Comparison of ENCODE assay signal across 11 mouse cellular contexts in the genomic region with DNA sequence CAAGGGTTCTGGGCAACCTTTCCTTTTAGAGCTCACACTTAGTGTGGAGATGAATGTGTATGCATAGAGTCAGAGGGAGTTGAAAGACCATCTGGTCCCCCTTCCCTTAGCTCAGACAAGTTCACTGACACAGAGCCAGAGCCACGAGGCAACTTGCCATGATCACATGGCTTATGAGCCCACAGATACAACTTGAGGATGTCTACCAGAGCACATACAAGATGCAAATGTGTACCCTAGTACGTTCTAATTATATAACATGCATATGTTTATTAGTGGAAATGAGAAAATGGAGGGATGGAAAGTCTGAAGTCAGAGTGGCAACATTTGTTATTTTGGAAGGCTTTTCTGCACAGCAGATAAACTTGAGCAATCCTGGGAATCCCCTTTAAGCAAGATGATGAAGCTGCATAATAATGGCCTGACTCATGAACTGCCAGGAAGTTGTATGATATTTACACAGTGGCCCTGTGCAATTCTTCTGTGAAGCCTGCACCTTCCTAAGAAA.
A peak's percentile ranks its signal among the peaks of the same experiment; 100 is the strongest.
DNase-seq lines count a peak whose midpoint lies in the region; ATAC-seq and TF ChIP-seq lines count a peak whose summit lies in the region.
"Had no signal": no experiment of that assay in that cellular context is flagged by ENCODE, and none has a peak within 500 bp of the region (broad histone marks: within the 10 kb centered on the region; RNA-seq: fewer than 3 reads in every experiment).

No protein-coding gene starts in this region.

- H3K9ac ChIP-seq in liver, adult 2 months (ENCODE audit: low read depth, low read length), result no peak overlapping the region
- H3K9ac ChIP-seq: embryonic facial prominence, embryonic 15.5 days; hindbrain, embryonic 14.5 days; limb, embryonic 13.5 days had no signal

- H3K4me3 ChIP-seq in liver, adult 2 months (ENCODE audit: insufficient read depth, low read depth, low read length), result no peak overlapping the region
- H3K4me3 ChIP-seq: embryonic facial prominence, embryonic 15.5 days; limb, embryonic 13.5 days had no signal

- H3K27me3 ChIP-seq in liver, adult 2 months (ENCODE audit: control insufficient read depth, insufficient read depth, low read length), result no peaks in the 10 kb centered on the region
- H3K27me3 ChIP-seq: embryonic facial prominence, embryonic 15.5 days; limb, embryonic 13.5 days had no signal

- no peaks in the 10 kb centered on the region for H3K79me2 ChIP-seq in liver, adult 2 months (ENCODE audit: control insufficient read depth, insufficient read depth, low read length)

- no peaks in the 10 kb centered on the region for H3K36me3 ChIP-seq in liver, adult 2 months (ENCODE audit: control insufficient read depth, insufficient read depth, low read length)
- H3K36me3 ChIP-seq: embryonic facial prominence, embryonic 15.5 days; limb, embryonic 13.5 days had no signal

- 0 out of 2 replicates have a peak overlapping the region, but pooled peaks have one; percentile 26 for H3K27ac ChIP-seq in liver, adult 2 months (replicated peaks; ENCODE audit: insufficient read depth, low read depth, low read length)
- H3K27ac ChIP-seq: embryonic facial prominence, embryonic 15.5 days; hindbrain, embryonic 14.5 days; limb, embryonic 13.5 days had no signal

- DNase-seq in liver, adult 2 months (ENCODE audit: extremely low read depth, low read depth, low spot score), result peak; percentile 20
- DNase-seq in liver, result no peak
- DNase-seq in Muller cell, postnatal 12 days (ENCODE audit: inconsistent ontology term), result peak; percentile 82
- no peak for DNase-seq in testis, postnatal 14 days (ENCODE audit: low spot score)
- no peak for DNase-seq in spleen, adult 12 weeks (ENCODE audit: low spot score)
- DNase-seq: adrenal gland, postnatal 36 days had no signal

- TF ChIP-seq CTCF in liver, adult 2 months (IDR thresholded peaks at IDR 0.05; ENCODE audit: low read depth, low read length), result no peak

- peaks cover 3% of the 10 kb centered on the region; the same call in 1 of the 2 replicates for H3K4me1 ChIP-seq in liver, adult 2 months (ENCODE audit: control insufficient read depth, insufficient read depth, low read length)

- peak; percentile 73 for ATAC-seq in granulocyte monocyte progenitor cell, adult 5-6 weeks (replicated peaks; ENCODE audit: poor library complexity, severe bottlenecking)
- peak; percentile 71 for ATAC-seq in neutrophil, adult 5-6 weeks (ENCODE audit: extremely low read depth, insufficient number of reproducible peaks, low FRiP score, poor library complexity, severe bottlenecking)

- 67% methylated on average over 2 of the region's 2 CpGs for WGBS in liver, adult 2 months

- TF ChIP-seq POLR2A in liver, adult 2 months (IDR thresholded peaks at IDR 0.05; ENCODE audit: extremely low read depth, insufficient read depth, low read length), result no peak

Comparison
In these comparisons a context has a peak if more than half of its experiments do, and no peak if none do; other contexts are left out.
1. DNase-seq: peak in liver, adult 2 months (single experiment) and Muller cell, postnatal 12 days (single experiment); none in liver (single experiment), testis, postnatal 14 days (single experiment) and spleen, adult 12 weeks (single experiment).